Mouse (Mus musculus) CH12F3 (cell line): ENCODE results near the gene Lrrc66.

Experiments used
- in situ Hi-C: fragments of 300-500 bp; cut with MboI; formaldehyde crosslinking; loops from 2 replicates; pipeline ENCODE4 v1.14.3; 2020; ENCODE audit warnings: low sequenced_read_pairs

Lrrc66 gene

GRCm38 (mm10) chr5:73566119-73566518 is 66.2 kb downstream of the Lrrc66 start:
- in situ Hi-C loops: no loop called here

- in situ Hi-C loops: no loop called here
Observed at GRCm38 (mm10) chr5:73564038-73564437, 68.3 kb downstream of the Lrrc66 start.

GRCm38 (mm10) chr5:73558756-73559155 is 73.6 kb downstream of the Lrrc66 start:
- in situ Hi-C loops: no loop called here

- in situ Hi-C loops: no loop called here
Observed at GRCm38 (mm10) chr5:73556733-73557425, 75.4 kb downstream of the Lrrc66 start.
